Mouse (Mus musculus) ES-E14 (cell line): ENCODE measurements around the gene Kirrel3.

Source experiments
- HCFC1 ChIP-seq: IDR thresholded peaks from 2 replicates; pipeline ENCODE4 v1.6.1; 2012; ENCODE audit warnings: low read length, inconsistent platforms, borderline replicate concordance; ENCODE audit not compliant: insufficient read depth
- MAFK ChIP-seq: IDR thresholded peaks from 2 replicates; pipeline ENCODE4 v1.6.1; 2014; ENCODE audit warnings: mild to moderate bottlenecking, low read depth, low read length, inconsistent platforms; ENCODE audit not compliant: insufficient read depth
- ZNF384 ChIP-seq: IDR thresholded peaks from 2 replicates; pipeline ENCODE4 v1.6.1; 2012; ENCODE audit warnings: low read depth, low read length, inconsistent platforms

DNA sequence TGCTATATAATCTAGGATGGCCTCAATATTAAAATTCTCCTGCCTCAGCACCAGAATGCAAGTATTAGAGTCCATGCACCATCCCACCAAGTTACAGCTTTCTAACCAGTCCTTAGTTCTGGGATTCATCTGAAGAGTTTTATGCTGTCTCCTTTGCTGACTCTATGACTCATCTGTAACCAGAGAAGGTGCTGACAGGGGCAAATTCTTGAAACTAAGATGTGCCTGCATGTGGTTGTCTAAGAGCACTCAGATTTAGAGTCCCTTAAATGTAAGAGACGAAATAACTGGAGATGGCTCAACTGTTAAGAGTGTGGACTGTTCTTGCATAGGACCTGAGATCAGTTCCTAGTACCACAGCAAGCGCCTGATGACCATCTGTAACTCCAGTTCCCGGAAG lies 295.7 kb downstream of the Kirrel3 start:
- no peak for TF ChIP-seq MAFK
- TF ChIP-seq HCFC1 = no peak
- TF ChIP-seq ZNF384 = no peak
